Mouse (Mus musculus): Measurements from ENCODE around the gene Gm9573.
A peak's percentile ranks its signal among the peaks of the same experiment; 100 is the strongest.

GRCm38 (mm10) chr17:35584330-35584937, 42.0 kb downstream of the Gm9573 start:
- peak; percentile 78 for TF ChIP-seq CTCF (IDR thresholded peaks at IDR 0.05; ENCODE audit: borderline replicate concordance, control insufficient read depth, extremely low read depth, insufficient read depth, low read length, poor library complexity)
- no peak for TF ChIP-seq POLR2A (IDR thresholded peaks at IDR 0.05; ENCODE audit: control insufficient read depth, extremely low read depth, insufficient read depth, low read length, poor library complexity)
